16 mouse cellular contexts compared by ENCODE assay signal in genomic region chr7:75473294-75473693, GRCm38 (mm10).
"Had no signal": no experiment of that assay in that cellular context is flagged by ENCODE, and none has a peak within 500 bp of the region (broad histone marks: within the 10 kb centered on the region; RNA-seq: fewer than 3 reads in every experiment).

No protein-coding gene starts in this region.

- H3K4me1 ChIP-seq: stomach, embryonic 15.5 days had no signal

- ATAC-seq: intestine, postnatal 0 days had no signal

- H3K4me3 ChIP-seq: left cerebral cortex, adult 2 months; liver, embryonic 13.5 days; megakaryocyte, embryonic 14.5 days; midbrain, embryonic 10.5 days; neural tube, embryonic 13.5 days; stomach, embryonic 15.5 days had no signal

- DNase-seq: kidney, postnatal 4 days; layer of hippocampus, adult 9-11 months; liver, embryonic 13.5 days; lung, adult 2 months; lung, postnatal 14 days; midbrain, embryonic 14.5 days; retina, postnatal 1 day; right cerebral cortex, postnatal 25 days; spleen, adult 18-20 months; thymus, postnatal 25 days had no signal

- H3K27ac ChIP-seq: left cerebral cortex, adult 2 months; liver, embryonic 13.5 days; midbrain, embryonic 10.5 days; neural tube, embryonic 13.5 days; stomach, embryonic 15.5 days had no signal

- H3K27me3 ChIP-seq: liver, embryonic 13.5 days; megakaryocyte, embryonic 14.5 days; neural tube, embryonic 13.5 days; stomach, embryonic 15.5 days had no signal

- H3K36me3 ChIP-seq: liver, embryonic 13.5 days; neural tube, embryonic 13.5 days; stomach, embryonic 15.5 days had no signal

- H3K9ac ChIP-seq: liver, embryonic 13.5 days; neural tube, embryonic 13.5 days; stomach, embryonic 15.5 days had no signal

- H3K4me2 ChIP-seq: liver, embryonic 13.5 days; neural tube, embryonic 13.5 days; stomach, embryonic 15.5 days had no signal

- H3K9me3 ChIP-seq: liver, embryonic 13.5 days; megakaryocyte, embryonic 14.5 days; midbrain, embryonic 10.5 days; neural tube, embryonic 13.5 days; stomach, embryonic 15.5 days had no signal
